Mouse (Mus musculus) thymus, adult 2 months (tissue): ENCODE data around the gene Shbg.

ENCODE experiments used
- CTCF ChIP-seq: fragments of 200-500 bp; IDR thresholded peaks from 2 replicates; pipeline ENCODE4 v1.5.1; 2012; ENCODE audit warnings: mild to moderate bottlenecking, control low read depth, low read length, moderate library complexity, borderline replicate concordance; ENCODE audit not compliant: control insufficient read depth, poor library complexity, insufficient read depth; ENCODE audit errors: extremely low read depth
- POLR2A ChIP-seq: fragments of 200-500 bp; IDR thresholded peaks from 2 replicates; pipeline ENCODE4 v1.6.1; 2012; ENCODE audit warnings: mild to moderate bottlenecking, low read length, control low read depth, moderate library complexity; ENCODE audit not compliant: control insufficient read depth, poor library complexity, insufficient read depth; ENCODE audit errors: extremely low read depth

GRCm38 (mm10) chr11:69604795-69605664, 12.7 kb downstream of the Shbg start:
- no peak for TF ChIP-seq CTCF
- TF ChIP-seq POLR2A, result no peak
